Mouse (Mus musculus) thymus, postnatal 25 days (tissue): ENCODE measurements around the gene Cacna1c.

Source experiments
- DNase-seq: peaks from one replicate; pipeline ENCODE4 v3.0.0; 2022

Gene Cacna1c

GRCm38 (mm10) chr6:119000255-119000654 lies 196.0 kb downstream of the Cacna1c start:
- DNase-seq = no peak

GRCm38 (mm10) chr6:118999329-118999875 lies 196.8 kb downstream of the Cacna1c start:
- no peak for DNase-seq

- no peak for DNase-seq
Measured at GRCm38 (mm10) chr6:118997397-118997796, 198.8 kb downstream of the Cacna1c start.

- DNase-seq = no peak
Measured at GRCm38 (mm10) chr6:118994272-118995061, 201.8 kb downstream of the Cacna1c start.

GRCm38 (mm10) chr6:118992391-118992790 lies 203.8 kb downstream of the Cacna1c start:
- DNase-seq = no peak

GRCm38 (mm10) chr6:118989999-118990776 lies 206.0 kb downstream of the Cacna1c start:
- DNase-seq = no peak

GRCm38 (mm10) chr6:118984181-118984901 lies 211.9 kb downstream of the Cacna1c start:
- DNase-seq = peak; percentile 13

- peak; percentile 27 for DNase-seq
Measured at GRCm38 (mm10) chr6:118983471-118984040, 212.7 kb downstream of the Cacna1c start.

GRCm38 (mm10) chr6:118980265-118980664 lies 216.0 kb downstream of the Cacna1c start:
- DNase-seq = no peak

GRCm38 (mm10) chr6:118977443-118978271 lies 218.6 kb downstream of the Cacna1c start:
- no peak for DNase-seq

- DNase-seq = no peak
Measured at GRCm38 (mm10) chr6:118976617-118977016, 219.6 kb downstream of the Cacna1c start.

GRCm38 (mm10) chr6:118971844-118972531 lies 224.2 kb downstream of the Cacna1c start:
- no peak for DNase-seq

GRCm38 (mm10) chr6:118968776-118969175 lies 227.4 kb downstream of the Cacna1c start:
- no peak for DNase-seq

GRCm38 (mm10) chr6:118966904-118967303 lies 229.3 kb downstream of the Cacna1c start:
- no peak for DNase-seq

- DNase-seq = no peak
Measured at GRCm38 (mm10) chr6:118965577-118965976, 230.6 kb downstream of the Cacna1c start.

- DNase-seq = no peak
Measured at GRCm38 (mm10) chr6:118963806-118964205, 232.4 kb downstream of the Cacna1c start.

- DNase-seq = no peak
Measured at GRCm38 (mm10) chr6:118963283-118963682, 232.9 kb downstream of the Cacna1c start.

GRCm38 (mm10) chr6:118958529-118958928 lies 237.7 kb downstream of the Cacna1c start:
- no peak for DNase-seq

- no peak for DNase-seq
Measured at GRCm38 (mm10) chr6:118956234-118956633, 240.0 kb downstream of the Cacna1c start.

- no peak for DNase-seq
Measured at GRCm38 (mm10) chr6:118955777-118956176, 240.4 kb downstream of the Cacna1c start.

GRCm38 (mm10) chr6:118954988-118955554 lies 241.1 kb downstream of the Cacna1c start:
- no peak for DNase-seq
